Mouse (Mus musculus) liver, adult 2 months (tissue): ENCODE measurements at regions not wholly inside any gene's neighbourhood (a gene's known extent, or its start where the extent isn't known, plus 50 kb on each side); places are given as distances from the start of the nearest gene placed in this dataset.

Experiments used
- DNase-seq: peaks from one replicate; pipeline ENCODE4 v3.0.0-alpha.2; 2011; ENCODE audit warnings: low read depth, low spot score; ENCODE audit errors: extremely low read depth
- H3K27ac ChIP-seq: fragments of 200-500 bp; replicated peaks from 2 replicates; pipeline ENCODE4 v1.5.1; 2012; ENCODE audit warnings: low read depth, mild to moderate bottlenecking, control low read depth, inconsistent platforms, low read length; ENCODE audit not compliant: insufficient read depth
- H3K27me3 ChIP-seq: fragments of 200-500 bp; 2 replicates; pipeline ENCODE4 v1.6.1; 2012; ENCODE audit warnings: mild to moderate bottlenecking, moderate library complexity, low read length, inconsistent platforms; ENCODE audit not compliant: control insufficient read depth, insufficient read depth
- H3K36me3 ChIP-seq: fragments of 200-500 bp; 2 replicates; pipeline ENCODE4 v1.6.1; 2012; ENCODE audit warnings: low read length, inconsistent platforms; ENCODE audit not compliant: control insufficient read depth, insufficient read depth
- H3K4me1 ChIP-seq: fragments of 200-500 bp; 2 replicates; pipeline ENCODE4 v1.6.1; 2011; ENCODE audit warnings: low read length; ENCODE audit not compliant: control insufficient read depth, insufficient read depth
- H3K4me3 ChIP-seq: fragments of 200-500 bp; 2 replicates; pipeline ENCODE4 v1.5.1; 2011; ENCODE audit warnings: low read depth, mild to moderate bottlenecking, control low read depth, low read length, moderate library complexity; ENCODE audit not compliant: insufficient read depth
- H3K79me2 ChIP-seq: fragments of 200-500 bp; 2 replicates; pipeline ENCODE4 v1.6.1; 2012; ENCODE audit warnings: inconsistent platforms, mild to moderate bottlenecking, low read length, moderate library complexity; ENCODE audit not compliant: control insufficient read depth, insufficient read depth
- H3K9ac ChIP-seq: fragments of 200-500 bp; 2 replicates; pipeline ENCODE4 v1.6.1; 2012; ENCODE audit warnings: low read depth, mild to moderate bottlenecking, control low read depth, inconsistent platforms, low read length
- CTCF ChIP-seq: fragments of 200-500 bp; IDR thresholded peaks from 2 replicates; pipeline ENCODE4 v1.5.1; 2011; ENCODE audit warnings: low read depth, low read length, control low read depth
- POLR2A ChIP-seq: fragments of 200-500 bp; IDR thresholded peaks from 2 replicates; pipeline ENCODE4 v1.6.1; 2011; ENCODE audit warnings: low read length, control low read depth; ENCODE audit not compliant: insufficient read depth; ENCODE audit errors: extremely low read depth
- WGBS: fragments of 180-500 bp; shearing (Covaris S2); methylation state at CpG from one replicate; pipeline ENCODE4 v1.1.7; 2018; 5-methylcytosine and 5-hydroxymethylcytosine counted together

DNA sequence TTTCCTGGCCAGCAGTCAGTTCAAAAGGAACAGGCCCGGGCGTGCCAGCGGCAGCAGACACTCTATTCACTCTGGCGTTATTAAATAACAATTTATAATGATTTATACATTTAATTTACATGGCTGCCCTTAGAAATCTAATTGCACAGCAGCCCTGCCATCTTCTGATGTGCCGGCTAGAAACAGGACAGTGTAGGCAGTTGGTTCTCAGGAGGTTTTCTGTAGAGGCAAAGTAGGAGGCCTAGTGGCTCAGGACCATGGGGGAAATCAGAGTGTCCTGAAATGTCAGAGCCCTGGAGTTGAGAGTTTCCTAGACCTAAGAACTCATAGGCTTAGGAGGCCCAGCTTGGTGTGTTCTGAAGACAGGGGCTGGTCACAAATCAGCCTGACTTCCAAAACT, 225.2 kb upstream of the Foxq1 start:
- no peak overlapping the region for H3K4me3 ChIP-seq
- H3K27me3 ChIP-seq, result no peaks in the 10 kb centered on the region
- H3K4me1 ChIP-seq, result peaks cover 5% of the 10 kb centered on the region; the same call in 1 of the 2 replicates
- TF ChIP-seq CTCF, result no peak
- TF ChIP-seq POLR2A, result no peak
- DNase-seq, result no peak
- H3K79me2 ChIP-seq, result no peaks in the 10 kb centered on the region
- H3K9ac ChIP-seq, result no peak overlapping the region
- WGBS, result 96% methylated on average over 5 of the region's 5 CpGs
- no peaks in the 10 kb centered on the region for H3K36me3 ChIP-seq
- H3K27ac ChIP-seq, result no peak overlapping the region

DNA sequence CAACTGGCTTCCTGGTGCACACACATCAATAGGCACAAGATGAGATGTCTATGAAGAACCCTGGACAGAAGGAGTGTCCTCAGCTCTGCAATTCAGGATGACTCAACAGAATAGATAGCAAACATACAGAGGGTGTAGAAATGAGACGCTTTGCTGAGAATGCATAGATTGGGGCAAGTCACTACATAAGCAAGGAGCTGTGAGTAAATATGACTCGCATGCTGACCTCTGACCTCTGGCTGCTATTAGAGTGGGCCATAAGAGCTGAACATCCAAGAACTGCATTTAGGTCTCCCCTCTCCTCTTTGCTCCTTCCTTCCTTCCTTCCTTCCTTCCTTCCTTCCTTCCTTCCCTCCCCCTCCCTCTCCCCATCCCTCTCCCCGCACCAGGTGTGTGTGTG, 221.0 kb upstream of the Foxq1 start:
- DNase-seq, result no peak
- no peak overlapping the region for H3K27ac ChIP-seq
- H3K36me3 ChIP-seq, result no peaks in the 10 kb centered on the region
- no peaks in the 10 kb centered on the region for H3K79me2 ChIP-seq
- no peak overlapping the region for H3K9ac ChIP-seq
- H3K4me1 ChIP-seq, result peaks cover 1% of the 10 kb centered on the region; the same call in 1 of the 2 replicates
- no peaks in the 10 kb centered on the region for H3K27me3 ChIP-seq
- WGBS, result 74% methylated on average over 3 of the region's 3 CpGs
- TF ChIP-seq POLR2A, result no peak
- no peak for TF ChIP-seq CTCF
- no peak overlapping the region for H3K4me3 ChIP-seq

DNA sequence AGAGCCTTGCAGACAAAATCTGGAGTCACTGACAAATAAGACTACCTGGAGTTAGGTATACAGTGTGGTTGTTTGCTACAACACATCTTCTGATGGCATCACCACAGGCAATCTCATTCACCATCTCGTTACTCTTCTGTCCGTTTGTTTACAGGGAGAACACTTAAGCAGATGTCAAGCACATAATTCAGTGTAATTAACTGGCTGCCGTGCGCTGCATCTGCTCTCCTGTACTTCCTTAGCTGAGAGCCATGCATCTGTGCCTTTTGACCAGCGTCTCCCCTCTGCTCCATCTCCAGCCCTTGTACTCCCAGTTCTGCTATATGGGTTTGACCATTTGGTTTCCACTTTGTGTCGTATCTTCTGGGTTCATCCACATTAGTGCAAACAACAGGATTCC, 218.3 kb upstream of the Foxq1 start:
- 78% methylated on average over 6 of the region's 6 CpGs for WGBS
- no peaks in the 10 kb centered on the region for H3K36me3 ChIP-seq
- no peaks in the 10 kb centered on the region for H3K79me2 ChIP-seq
- no peak overlapping the region for H3K4me3 ChIP-seq
- TF ChIP-seq POLR2A (no peak), CTCF (no peak)
- H3K4me1 ChIP-seq, result peaks cover 2% of the 10 kb centered on the region; the same call in 1 of the 2 replicates
- no peaks in the 10 kb centered on the region for H3K27me3 ChIP-seq
- no peak for DNase-seq
- no peak overlapping the region for H3K27ac ChIP-seq
- H3K9ac ChIP-seq, result no peak overlapping the region

DNA sequence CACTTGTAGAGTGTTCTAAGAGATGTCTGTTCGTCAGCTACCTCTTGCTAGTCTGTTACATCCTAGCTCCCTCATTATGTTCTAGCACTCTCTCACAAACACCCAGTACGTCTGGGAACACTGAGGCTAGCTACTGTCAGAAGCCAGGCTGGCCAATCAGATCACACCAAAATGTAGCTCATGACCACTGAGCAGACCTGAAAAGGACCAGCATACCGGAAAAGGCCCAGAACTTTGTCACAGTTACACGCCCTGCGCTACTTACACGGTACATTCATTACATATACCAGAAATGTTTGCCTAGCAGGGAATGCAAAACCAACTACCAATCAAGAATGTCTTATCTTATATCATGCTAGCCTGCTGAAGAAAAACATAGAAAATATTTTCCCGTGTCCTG, 216.5 kb upstream of the Foxq1 start:
- no peak overlapping the region for H3K4me3 ChIP-seq
- TF ChIP-seq POLR2A, result no peak
- no peak for TF ChIP-seq CTCF
- no peak overlapping the region for H3K27ac ChIP-seq
- H3K27me3 ChIP-seq, result no peaks in the 10 kb centered on the region
- no peak for DNase-seq
- 91% methylated on average over 7 of the region's 7 CpGs for WGBS
- H3K4me1 ChIP-seq, result peaks cover 2% of the 10 kb centered on the region; the same call in 1 of the 2 replicates
- H3K36me3 ChIP-seq, result no peaks in the 10 kb centered on the region
- no peak overlapping the region for H3K9ac ChIP-seq
- no peaks in the 10 kb centered on the region for H3K79me2 ChIP-seq

DNA sequence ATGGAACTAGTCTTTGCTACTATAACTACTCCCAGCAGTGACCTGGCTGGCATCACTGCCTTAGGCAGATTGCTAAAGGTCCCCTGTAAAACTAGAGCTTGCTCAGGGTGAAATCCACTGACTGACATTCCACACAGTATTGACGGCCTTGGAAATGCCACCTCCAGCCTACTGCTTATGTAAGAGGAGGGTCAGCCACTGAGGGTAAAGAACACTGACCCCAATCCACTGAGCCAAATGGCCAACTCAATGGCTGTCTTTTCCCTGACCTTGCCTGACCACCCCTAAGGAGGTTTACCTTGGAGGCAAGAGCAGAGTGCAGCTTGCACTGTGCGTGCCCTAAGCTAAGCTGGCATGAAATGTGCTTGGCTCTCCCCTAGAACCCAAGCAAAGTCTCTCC, 216.0 kb upstream of the Foxq1 start:
- TF ChIP-seq CTCF, result no peak
- no peak for TF ChIP-seq POLR2A
- Histone ChIP-seq H3K79me2 (no peaks in the 10 kb centered on the region), H3K4me3 (no peak overlapping the region), H3K27me3 (no peaks in the 10 kb centered on the region), H3K36me3 (no peaks in the 10 kb centered on the region), H3K9ac (no peak overlapping the region), H3K4me1 (peaks cover 2% of the 10 kb centered on the region; the same call in 1 of the 2 replicates), H3K27ac (no peak overlapping the region)
- DNase-seq, result peak; percentile 17
- WGBS, result 29% methylated on average over 2 of the region's 2 CpGs

DNA sequence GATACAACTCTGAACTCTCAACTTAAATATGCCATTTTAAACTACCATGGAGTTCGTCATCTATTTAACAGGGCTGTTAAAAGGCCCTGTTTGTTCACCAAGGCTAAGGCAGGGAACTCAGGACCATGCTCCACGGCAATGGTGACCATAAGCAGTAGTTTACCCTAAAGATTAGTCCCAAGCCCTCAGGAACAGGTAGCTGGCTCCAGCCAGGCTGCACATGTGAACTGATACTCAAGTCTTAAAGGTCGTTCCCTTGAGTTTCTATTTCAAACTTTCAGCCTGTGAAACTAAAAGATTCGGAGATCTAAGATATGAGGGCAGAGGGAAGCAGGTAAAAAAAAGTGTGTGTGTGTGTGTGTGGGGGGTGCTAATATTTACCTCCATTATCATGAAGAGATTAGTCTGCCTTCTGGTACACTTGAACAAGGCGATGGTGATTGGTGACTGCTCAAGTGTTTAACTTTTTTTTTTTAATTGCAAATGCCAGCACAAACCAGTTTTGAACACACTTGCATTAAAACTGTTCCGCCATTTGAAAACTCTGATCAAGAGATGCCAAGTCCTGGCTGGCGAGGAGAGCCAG, 215.5 kb upstream of the Foxq1 start:
- Histone ChIP-seq H3K9ac (no peak overlapping the region), H3K36me3 (no peaks in the 10 kb centered on the region), H3K4me3 (no peak overlapping the region), H3K27me3 (no peaks in the 10 kb centered on the region), H3K4me1 (peaks cover 2% of the 10 kb centered on the region; the same call in 1 of the 2 replicates), H3K27ac (no peak overlapping the region), H3K79me2 (no peaks in the 10 kb centered on the region)
- DNase-seq, result no peak
- TF ChIP-seq CTCF (no peak), POLR2A (no peak)
- 85% methylated on average over 7 of the region's 7 CpGs for WGBS
